Mouse (Mus musculus) heart, adult 2 months (tissue): ENCODE results near the gene Fgfr2.

Experiments
- CTCF ChIP-seq: fragments of 200-600 bp; IDR thresholded peaks from 2 replicates; pipeline ENCODE4 v1.8.1; 2022; ENCODE audit warnings: antibody characterized with exemption, mild to moderate bottlenecking, moderate library complexity
- POLR2A ChIP-seq: fragments of 200-500 bp; IDR thresholded peaks from 2 replicates; pipeline ENCODE4 v1.6.1; 2011; ENCODE audit warnings: mild to moderate bottlenecking, low read depth, low read length, control low read depth; ENCODE audit not compliant: insufficient read depth

DNA sequence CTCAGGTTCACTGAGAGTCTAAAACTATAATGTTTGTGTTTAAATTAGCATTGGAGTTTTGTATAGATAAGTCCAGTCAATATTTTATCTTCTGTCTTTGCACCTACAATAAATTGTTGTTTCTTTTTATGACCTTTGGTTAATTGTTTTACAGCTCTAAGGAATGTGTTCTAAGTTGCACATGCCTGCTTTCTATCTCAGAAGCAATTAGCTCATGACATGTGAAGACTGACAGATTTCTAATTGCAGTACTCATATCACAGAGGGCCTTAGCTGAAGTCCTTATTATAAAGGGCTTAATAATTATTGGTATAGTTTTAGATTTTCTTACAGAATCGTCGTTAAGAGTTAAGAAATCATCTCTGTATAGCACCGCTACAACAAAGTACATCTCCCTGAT is 1107.2 kb downstream of the Fgfr2 start:
- TF ChIP-seq CTCF (no peak), POLR2A (no peak)
